Mouse (Mus musculus) CH12.LX (cell line): ENCODE data around the gene Ttll4. TPM values are rescaled to one million over a fixed set of nuclear protein-coding genes. Genes with fewer than 3 reads are reported as not detected.
A peak's percentile ranks its signal among the peaks of the same experiment; 100 is the strongest.

Experiments
- DNase-seq: peaks from one replicate; pipeline ENCODE4 v3.0.0-alpha.2; 2013; ENCODE audit errors: extremely low read depth
- H3K27ac ChIP-seq: 2 replicates; pipeline ENCODE4 v1.5.1; 2012; ENCODE audit warnings: low read depth, mild to moderate bottlenecking, control low read depth, moderate library complexity; ENCODE audit not compliant: insufficient read depth
- H3K27me3 ChIP-seq: replicated peaks from 2 replicates; pipeline ENCODE3; 2012; ENCODE audit warnings: inconsistent platforms
- H3K36me3 ChIP-seq, 2 experiments: replicated peaks in 1 of 2; 2 replicates each; pipeline versions ENCODE3 to v1.6.1; 2012; ENCODE audit warnings: inconsistent platforms in 1 of 2, low read length in 1 of 2, mild to moderate bottlenecking in 1 of 2, mixed read lengths in 1 of 2, moderate library complexity in 1 of 2; ENCODE audit not compliant: control insufficient read depth in 1 of 2, insufficient read depth in 1 of 2
- H3K4me1 ChIP-seq, 2 experiments: 2 replicates each; pipeline ENCODE4 v1.6.1; 2012; ENCODE audit warnings: inconsistent platforms in 1 of 2, moderate library complexity in 1 of 2; ENCODE audit not compliant: insufficient read depth in 2 of 2, control insufficient read depth in 1 of 2
- H3K4me2 ChIP-seq: 2 replicates; pipeline ENCODE4 v1.6.1; 2012; ENCODE audit warnings: low read depth, mild to moderate bottlenecking, control low read depth; ENCODE audit not compliant: poor library complexity, insufficient read depth, severe bottlenecking
- H3K4me3 ChIP-seq, 3 experiments: fragments of 150-350 bp in 1 of 3; sonication (generic) in 1 of 3; replicated peaks in 1 of 3; 2 replicates each; pipeline versions ENCODE3 to v1.5.1; 2011 to 2012; ENCODE audit warnings: low read depth in 2 of 3, low read length in 2 of 3, mild to moderate bottlenecking in 2 of 3, moderate library complexity in 2 of 3, control low read depth in 1 of 3, improper control_type of control experiment in 1 of 3, inconsistent platforms in 1 of 3, mixed read lengths in 1 of 3; ENCODE audit not compliant: poor library complexity in 1 of 3
- H3K79me2 ChIP-seq: replicated peaks from 2 replicates; pipeline ENCODE4 v1.6.1; 2012; ENCODE audit warnings: mild to moderate bottlenecking, moderate library complexity; ENCODE audit not compliant: control insufficient read depth, poor library complexity, insufficient read depth, severe bottlenecking; ENCODE audit errors: extremely low read depth
- H3K9ac ChIP-seq: 2 replicates; pipeline ENCODE4 v1.6.1; 2012; ENCODE audit warnings: low read depth, mild to moderate bottlenecking, control low read depth, moderate library complexity; ENCODE audit not compliant: insufficient read depth
- H3K9me3 ChIP-seq: replicated peaks from 2 replicates; pipeline ENCODE3; 2012; ENCODE audit warnings: low read length, inconsistent platforms, mixed read lengths
- BHLHE40 ChIP-seq: IDR thresholded peaks from 2 replicates; pipeline ENCODE4 v1.6.1; 2011; ENCODE audit warnings: mild to moderate bottlenecking, low read depth, low read length, improper control_type of control experiment
- EP300 ChIP-seq: IDR thresholded peaks from 2 replicates; pipeline ENCODE4 v1.6.1; 2011; ENCODE audit warnings: low read length, improper control_type of control experiment
- JUND ChIP-seq: conservative IDR thresholded peaks from 2 replicates; pipeline ENCODE4 v1.6.1; 2011; ENCODE audit warnings: low read depth, low read length, improper control_type of control experiment
- KAT2A ChIP-seq: IDR thresholded peaks from 2 replicates; pipeline ENCODE4 v1.6.1; 2012; ENCODE audit warnings: low read length, improper control_type of control experiment, inconsistent platforms; ENCODE audit not compliant: insufficient replicate concordance
- MAZ ChIP-seq: IDR thresholded peaks from 2 replicates; pipeline ENCODE4 v1.6.1; 2012; ENCODE audit warnings: low read depth, mild to moderate bottlenecking, inconsistent platforms, low read length, improper control_type of control experiment, moderate library complexity
- MEF2A ChIP-seq: IDR thresholded peaks from 2 replicates; pipeline ENCODE4 v1.6.1; 2014; ENCODE audit warnings: low read depth, mild to moderate bottlenecking, inconsistent platforms, low read length, improper control_type of control experiment, borderline replicate concordance
- MXI1 ChIP-seq: IDR thresholded peaks from 2 replicates; pipeline ENCODE4 v1.6.1; 2011; ENCODE audit warnings: mild to moderate bottlenecking, low read depth, low read length, improper control_type of control experiment
- MYC ChIP-seq: IDR thresholded peaks from 2 replicates; pipeline ENCODE4 v1.6.1; 2011; ENCODE audit warnings: low read depth, mild to moderate bottlenecking, improper control_type of control experiment, low read length
- NELFE ChIP-seq: IDR thresholded peaks from 2 replicates; pipeline ENCODE4 v1.6.1; 2011; ENCODE audit warnings: low read depth, low read length, improper control_type of control experiment
- SIN3A ChIP-seq: IDR thresholded peaks from 2 replicates; pipeline ENCODE4 v1.6.1; 2012; ENCODE audit warnings: low read length, improper control_type of control experiment, inconsistent platforms
- TCF12 ChIP-seq: IDR thresholded peaks from 2 replicates; pipeline ENCODE4 v1.6.1; 2014; ENCODE audit warnings: low read depth, mild to moderate bottlenecking, inconsistent platforms, low read length, improper control_type of control experiment
- UBTF ChIP-seq: IDR thresholded peaks from 2 replicates; pipeline ENCODE4 v1.6.1; 2012; ENCODE audit warnings: low read depth, mild to moderate bottlenecking, inconsistent platforms, low read length, improper control_type of control experiment, moderate library complexity
- USF1 ChIP-seq: IDR thresholded peaks from 2 replicates; pipeline ENCODE4 v1.6.1; 2014; ENCODE audit warnings: low read depth, mild to moderate bottlenecking, inconsistent platforms, low read length, improper control_type of control experiment
- ZKSCAN1 ChIP-seq: IDR thresholded peaks from 2 replicates; pipeline ENCODE4 v1.6.1; 2012; ENCODE audit warnings: low read depth, inconsistent platforms, low read length, improper control_type of control experiment, borderline replicate concordance
- ZNF384 ChIP-seq: IDR thresholded peaks from 2 replicates; pipeline ENCODE4 v1.6.1; 2012; ENCODE audit warnings: low read depth, low read length, improper control_type of control experiment, inconsistent platforms
- dilution Hi-C: fragments of 300-500 bp; cut with MboI; formaldehyde crosslinking; loops from 2 replicates; pipeline ENCODE4 v1.14.3; 2020; ENCODE audit warnings: low sequenced_read_pairs; ENCODE audit not compliant: extremely low pct_unique_long_range_greater_than_20kb, extremely low pct_ligation_motif_present
- in situ Hi-C: fragments of 300-500 bp; cut with MboI; formaldehyde crosslinking; loops from 3 replicates; pipeline ENCODE4 v1.14.3; 2019; ENCODE audit warnings: low sequenced_read_pairs, low pct_ligation_motif_present, low pct_unique_long_range_greater_than_20kb, mixed read lengths
- polyA plus RNA-seq: library from polyadenylated mRNA; unstranded; fragments of >175 nt; gene quantifications from 2 replicates; pipeline ENCODE4 v1.2.1, GENCODE M21; 2012; ENCODE audit warnings: low read depth; ENCODE audit not compliant: insufficient read length
- total RNA-seq, 2 experiments: library from RNA; depleted of rRNA; stranded (reverse); fragments of 300-350 nt in 1 of 2; fragments of >200 nt in 1 of 2; gene quantifications; 2 replicates each; pipeline ENCODE4 v1.2.3; 2012 to 2014

Gene Ttll4
- total and polyA plus RNA-seq, 3 experiments, result 21.8 to 85.8 (median 23.6) TPM

DNA sequence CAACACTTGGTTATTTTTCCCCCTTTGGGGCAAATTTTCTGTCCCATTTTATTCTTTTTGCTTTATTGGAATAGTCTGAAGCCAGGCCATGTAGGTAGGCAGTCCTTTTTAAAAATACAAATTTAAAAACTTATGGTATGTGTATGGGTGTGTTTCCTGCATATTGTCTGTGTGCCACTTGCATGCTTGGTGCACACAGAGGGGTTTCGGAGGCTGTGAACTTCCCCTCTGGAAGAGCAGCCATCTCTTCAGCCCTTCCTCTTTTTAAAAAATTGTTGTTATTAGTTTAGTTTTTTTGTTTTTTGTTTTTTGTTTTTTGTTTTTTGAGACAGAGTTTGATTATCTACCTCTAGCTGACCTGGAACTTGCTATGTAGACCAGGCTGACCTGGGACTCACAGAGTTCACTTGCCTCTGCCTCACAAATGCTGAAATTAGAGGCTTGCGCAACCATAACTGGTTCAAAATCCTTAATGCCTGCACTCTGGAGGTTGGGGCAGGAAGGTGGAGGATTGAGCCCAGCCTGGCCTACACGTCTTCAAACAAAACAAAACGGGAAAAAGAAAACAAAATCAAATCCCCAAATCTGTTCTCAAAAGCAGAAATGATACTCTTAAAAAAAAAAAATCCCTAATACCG lies 51.0 kb downstream of the Ttll4 start:
- DNase-seq, result no peak
- no peak overlapping the region for H3K27ac ChIP-seq
- H3K4me3 ChIP-seq, result no peak overlapping the region
- no peaks in the 10 kb centered on the region for H3K79me2 ChIP-seq
- H3K4me1 ChIP-seq, result peaks cover 0 to 21% of the 10 kb centered on the region in 2 experiments; a peak in 3 of 4 replicates
- in situ Hi-C loops (no loop called here), dilution Hi-C loops (no loop called here)
- peak overlapping the region; percentile 92 for H3K4me2 ChIP-seq
- no peaks in the 10 kb centered on the region for H3K36me3 ChIP-seq
- TF ChIP-seq NELFE, result no peak
- TF ChIP-seq ZNF384, result peak; percentile 35; the same call in 1 of the 2 replicates
- no peak overlapping the region for H3K9ac ChIP-seq
- H3K27me3 ChIP-seq, result no peaks in the 10 kb centered on the region
- no peaks in the 10 kb centered on the region for H3K9me3 ChIP-seq

DNA sequence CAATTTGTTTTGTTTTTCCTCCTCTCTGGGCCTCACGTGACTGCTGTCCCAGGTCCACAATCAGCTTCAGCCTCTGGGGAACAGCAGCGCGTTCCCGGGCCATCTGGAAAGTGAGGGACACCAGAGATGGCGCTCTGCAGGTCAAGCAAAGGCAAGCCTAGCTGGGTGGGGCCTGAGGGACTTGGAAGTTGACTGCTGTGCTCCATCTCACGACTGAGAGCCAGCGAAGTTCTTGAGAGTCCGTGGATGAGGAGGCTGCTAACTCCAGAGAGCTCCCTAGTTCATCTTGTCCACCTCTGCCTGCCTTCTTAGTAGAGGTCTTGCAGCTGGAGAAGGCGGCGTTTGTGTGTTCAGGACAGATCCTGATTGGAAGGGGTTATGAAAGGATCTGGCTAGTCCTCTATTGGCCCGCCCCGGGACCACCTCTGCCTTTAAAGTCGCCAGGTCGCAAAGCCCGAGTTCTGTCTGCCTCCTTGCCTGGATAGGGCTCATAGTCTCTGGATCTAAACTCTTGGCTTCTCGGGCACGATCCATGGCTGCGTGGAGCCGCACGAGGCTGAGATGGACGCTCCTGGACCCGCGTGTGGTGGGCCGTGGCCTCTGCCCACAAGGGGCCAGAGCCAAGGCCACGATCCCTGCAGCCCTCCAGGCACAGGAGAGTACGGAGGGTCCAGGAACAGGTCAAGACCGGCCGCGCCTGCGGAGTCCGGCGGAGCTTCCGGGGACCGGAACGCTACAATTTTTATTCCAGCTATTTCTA lies 51.7 kb downstream of the Ttll4 start, which contains the start of gene Cyp27a1:
TSS of gene Cyp27a1 (plus strand) at position 476 of the 760 bp plus-strand sequence.
- H3K4me3 ChIP-seq, result no peak within 1 kb of the TSS
- H3K36me3 ChIP-seq, result no peaks in the 10 kb centered on the region
- H3K4me1 ChIP-seq, result peaks cover 0 to 21% of the 10 kb centered on the region in 2 experiments; a peak in 3 of 4 replicates
- no peak within 1 kb of the TSS for H3K27ac ChIP-seq
- H3K9me3 ChIP-seq, result no peaks in the 10 kb centered on the region
- in situ Hi-C loops (no loop called here), dilution Hi-C loops (no loop called here)
- H3K27me3 ChIP-seq, result no peaks in the 10 kb centered on the region
- H3K79me2 ChIP-seq, result no peaks in the 10 kb centered on the region
- no peak for DNase-seq
- H3K9ac ChIP-seq, result no peak within 1 kb of the TSS
- no peak for TF ChIP-seq ZKSCAN1
- no peak for TF ChIP-seq UBTF
- TF ChIP-seq SIN3A, result no peak
- TF ChIP-seq MEF2A, result no peak
- TF ChIP-seq USF1, result peak; percentile 28; the same call in 1 of the 2 replicates
- no peak for TF ChIP-seq TCF12
- no peak for TF ChIP-seq MXI1
- TF ChIP-seq KAT2A, result no peak
- no peak for TF ChIP-seq MAZ
- no peak for TF ChIP-seq JUND
- no peak for TF ChIP-seq MYC
- no peak for TF ChIP-seq EP300
- peak; percentile 71 for TF ChIP-seq BHLHE40
- peak within 1 kb of the TSS; percentile 92; the same call in 1 of the 2 replicates for H3K4me2 ChIP-seq
